Mouse (Mus musculus): ENCODE data around the gene Tmem208.

- no peak for TF ChIP-seq CTCF (conservative IDR thresholded peaks at IDR 0.05; ENCODE audit: low read length)
- TF ChIP-seq NANOG (IDR thresholded peaks at IDR 0.05; ENCODE audit: borderline replicate concordance, low read length) = no peak
Observed at GRCm38 (mm10) chr8:105341399-105341798, 15.2 kb downstream of the Tmem208 start.
